Mouse (Mus musculus) adrenal gland, postnatal 36 days (tissue): ENCODE measurements at regions not wholly inside any gene's neighbourhood (a gene's known extent, or its start where the extent isn't known, plus 50 kb on each side); places are given as distances from the start of the nearest gene placed in this dataset.
"Not testable (repeated sequence)": the region's sequence is repeated elsewhere in the genome, so short reads cannot be mapped to it uniquely, and the experiment has no call there.

Experiments
- DNase-seq, 2 experiments: peaks; one replicate each; pipeline ENCODE4 v3.0.0; 2021; ENCODE audit warnings: mixed read lengths in 1 of 2

DNA sequence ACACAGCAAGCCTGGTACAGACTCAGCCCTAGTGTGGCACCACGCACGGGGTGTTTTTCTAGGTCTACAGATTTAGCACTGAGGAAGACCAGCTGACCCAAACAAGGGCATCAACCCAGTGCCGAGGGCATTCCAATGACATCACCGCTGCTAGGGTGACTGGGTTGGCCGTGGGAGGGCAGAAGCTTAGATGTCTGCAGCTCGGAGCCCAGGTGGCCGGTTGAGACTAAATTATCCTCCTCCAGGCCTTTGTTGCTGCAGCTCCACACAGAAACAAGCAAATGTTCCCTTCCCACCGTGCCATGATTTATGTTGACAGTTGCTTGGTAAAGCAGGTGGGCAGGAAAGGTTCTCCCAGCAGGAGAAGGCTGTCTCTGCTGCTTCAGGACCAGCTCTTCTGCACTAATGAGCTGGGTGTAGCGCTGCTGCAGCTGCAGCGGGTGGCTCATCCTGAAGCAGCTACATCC, 198.8 kb upstream of the Peli2 start:
- peak in 1 of 2 experiments; percentile 18 for DNase-seq

DNA sequence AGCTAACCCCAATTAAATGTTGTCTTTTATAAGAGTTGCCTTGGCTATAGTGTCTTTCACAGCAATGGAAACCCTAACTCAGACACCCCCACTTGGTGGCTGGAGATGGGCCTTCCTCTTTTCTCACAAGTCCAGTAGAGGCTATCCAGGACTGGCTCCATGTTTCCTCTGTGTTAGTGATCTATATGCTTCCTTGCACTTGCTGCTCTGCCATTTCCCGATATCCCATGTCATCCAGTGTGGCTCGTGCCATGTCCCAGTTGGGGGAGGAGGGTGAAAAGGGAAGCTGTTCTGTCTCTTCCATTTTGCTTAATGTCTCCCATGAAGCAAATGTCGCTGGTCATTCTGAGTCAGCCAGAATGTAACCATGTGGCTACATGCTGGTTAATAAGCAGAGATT, 194.2 kb upstream of the Peli2 start:
- DNase-seq: no peak

DNA sequence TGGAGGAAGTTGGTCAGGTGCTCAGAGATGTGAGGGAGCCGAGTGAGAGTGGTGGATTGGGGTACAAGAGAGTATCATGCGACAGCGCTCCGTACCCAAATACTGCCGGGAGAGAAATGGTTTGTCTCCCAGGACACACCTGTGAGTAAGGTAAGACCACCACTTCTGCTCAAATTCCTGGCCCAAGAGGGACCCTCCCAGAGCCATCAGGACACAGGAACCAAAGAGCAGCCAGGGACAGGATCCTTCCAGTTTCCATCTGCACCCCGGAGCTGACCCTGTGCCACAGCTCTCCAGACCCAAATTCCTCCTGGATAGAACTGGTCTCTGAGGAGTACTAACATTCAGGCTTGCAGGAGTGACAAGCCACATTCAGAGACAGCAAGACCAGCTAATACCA, 185.2 kb upstream of the Peli2 start:
- DNase-seq: no peak

DNA sequence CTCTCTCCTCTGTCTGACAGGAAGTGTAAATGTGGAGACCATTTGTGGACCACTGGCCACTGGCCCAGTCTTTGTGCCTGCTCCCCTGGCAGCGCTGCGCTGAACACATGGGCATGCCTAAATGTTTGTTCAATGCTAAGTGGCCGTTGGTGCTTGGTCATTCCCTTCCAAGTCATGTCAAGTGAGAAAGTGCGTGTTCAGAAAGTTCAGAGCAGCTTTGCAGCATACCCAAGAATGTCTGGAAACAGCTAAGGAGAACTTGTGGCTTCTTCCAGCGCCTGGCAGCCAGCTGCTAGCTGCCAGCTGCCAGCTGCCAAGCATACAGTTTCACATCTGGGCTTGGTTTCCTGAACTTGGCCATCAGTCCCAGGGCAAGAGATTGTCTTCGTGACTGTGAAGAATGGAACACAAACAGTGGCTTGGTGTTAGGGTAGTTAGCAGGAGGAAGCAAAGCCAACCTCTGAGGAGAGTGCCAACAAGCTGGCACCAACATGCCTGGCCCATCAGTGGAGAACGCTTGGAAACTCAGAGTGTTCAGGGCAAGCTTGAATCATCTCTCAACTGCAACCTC, 183.5 kb upstream of the Peli2 start:
- peak in 1 of 2 experiments; percentile 12 for DNase-seq

DNA sequence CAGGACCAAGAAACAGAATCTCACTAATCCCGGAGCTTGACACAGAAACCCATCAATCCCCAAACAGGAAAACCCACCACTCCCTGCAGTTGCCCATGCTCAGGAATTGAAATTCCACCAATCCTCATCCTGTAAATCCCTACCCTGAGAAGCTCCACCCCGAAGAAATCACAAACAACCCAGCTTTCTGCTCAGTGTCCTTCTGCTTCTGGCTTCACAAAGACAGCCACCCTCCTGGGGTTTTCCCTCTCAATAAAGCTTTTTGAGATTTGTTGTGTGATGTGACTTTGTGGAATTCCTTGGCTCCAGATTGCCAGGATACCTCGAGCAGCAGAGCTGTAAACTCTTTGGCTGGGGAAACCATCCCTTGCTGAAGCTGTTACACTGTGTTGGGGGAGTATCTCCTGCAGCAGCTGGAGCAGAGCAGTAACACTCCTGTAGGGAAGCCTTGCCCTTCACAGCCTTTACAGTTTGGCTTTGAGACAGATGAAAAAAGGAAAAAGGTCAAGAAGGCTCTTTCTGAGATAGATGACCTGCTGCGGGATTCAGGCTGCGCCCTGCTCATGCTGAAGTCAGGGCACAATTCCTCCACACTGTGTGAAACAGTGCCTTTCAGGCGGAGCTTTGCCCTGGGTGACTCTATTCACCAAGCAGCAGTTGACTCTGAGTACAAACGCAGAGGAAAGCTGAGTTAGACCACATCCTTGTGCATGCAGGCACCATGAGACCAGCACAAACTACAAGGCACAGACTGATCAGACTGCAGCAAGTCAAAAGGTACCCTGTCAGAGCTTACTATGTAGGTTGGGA, 180.6 kb upstream of the Peli2 start:
- DNase-seq: no peak

DNA sequence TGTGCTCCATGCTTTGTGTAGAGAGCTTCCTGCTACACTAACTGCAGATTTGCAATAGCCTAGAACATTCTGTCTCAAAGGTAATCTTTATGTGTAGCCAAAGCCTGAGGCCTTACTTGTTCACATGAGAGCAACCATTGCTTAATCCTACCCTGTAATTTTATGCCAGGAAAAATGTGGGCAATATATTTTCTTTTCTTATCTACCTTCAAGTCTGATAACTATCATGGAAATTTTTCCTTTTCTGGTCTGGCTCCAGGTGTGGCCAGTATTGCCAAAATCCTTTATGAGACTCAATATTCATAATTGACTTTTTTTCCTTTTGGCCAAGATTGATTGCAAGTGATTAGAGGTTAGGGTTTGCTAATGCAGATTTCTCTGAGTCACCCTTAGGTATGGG, 178.0 kb upstream of the Peli2 start:
- no peak for DNase-seq

DNA sequence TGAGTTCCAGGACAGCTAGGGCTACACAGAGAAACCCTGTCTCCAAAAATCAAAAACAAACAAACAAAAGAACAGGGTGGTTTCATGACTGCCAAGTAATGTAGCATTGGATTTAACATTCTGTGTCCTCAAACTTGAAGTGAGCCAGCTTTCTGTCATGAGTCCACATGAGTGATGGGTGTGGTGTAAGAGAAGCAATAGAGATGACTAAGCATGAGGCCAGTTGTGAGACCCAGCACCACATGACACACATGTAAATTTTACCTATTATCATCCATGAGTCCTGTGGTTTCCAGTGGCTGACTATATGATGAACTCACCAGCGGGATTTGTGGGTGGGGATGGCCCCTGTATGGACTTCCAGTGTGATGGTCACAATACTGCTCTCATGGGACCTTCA, 176.0 kb upstream of the Peli2 start:
- peak; percentile 27 to 33 for DNase-seq

DNA sequence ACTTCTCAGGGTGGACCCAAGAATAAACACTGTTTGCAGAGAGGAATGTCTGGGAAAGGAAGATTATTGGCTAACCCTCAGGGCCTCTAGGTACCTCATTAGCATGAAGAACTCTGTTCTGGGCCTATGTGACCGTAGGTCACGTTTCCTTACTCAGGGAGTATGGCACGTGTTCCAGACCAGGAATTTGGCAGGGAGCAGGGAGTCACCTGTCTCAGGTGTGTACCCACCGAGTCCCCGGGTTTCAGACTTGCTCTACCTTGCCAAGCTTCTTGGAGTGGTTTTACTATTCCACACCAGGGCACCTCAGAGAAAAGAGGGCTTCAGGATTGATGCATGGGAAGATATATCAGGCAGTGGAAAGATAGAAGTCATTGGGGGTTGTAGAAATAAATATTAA, 169.6 kb upstream of the Peli2 start:
- no peak for DNase-seq

DNA sequence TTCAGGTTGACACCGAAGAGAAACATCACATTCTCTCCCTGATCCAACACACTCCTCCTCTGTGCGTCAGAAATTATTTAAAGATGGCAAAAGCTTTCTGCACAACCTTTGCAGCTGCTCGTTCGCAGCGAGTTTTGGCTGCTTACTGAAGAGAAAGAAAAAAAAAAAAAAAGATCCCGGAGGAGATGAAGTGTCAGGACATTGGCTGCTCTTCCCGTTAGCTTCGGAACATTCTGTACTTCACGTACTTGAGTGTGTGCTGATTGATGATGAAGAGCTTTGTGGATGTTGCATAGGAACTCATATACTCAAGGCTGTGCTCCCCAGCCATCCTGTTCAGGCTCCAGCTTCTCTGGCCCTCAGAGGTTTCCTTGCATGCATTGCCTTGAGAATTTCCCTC, 162.5 kb upstream of the Peli2 start:
- no peak for DNase-seq

DNA sequence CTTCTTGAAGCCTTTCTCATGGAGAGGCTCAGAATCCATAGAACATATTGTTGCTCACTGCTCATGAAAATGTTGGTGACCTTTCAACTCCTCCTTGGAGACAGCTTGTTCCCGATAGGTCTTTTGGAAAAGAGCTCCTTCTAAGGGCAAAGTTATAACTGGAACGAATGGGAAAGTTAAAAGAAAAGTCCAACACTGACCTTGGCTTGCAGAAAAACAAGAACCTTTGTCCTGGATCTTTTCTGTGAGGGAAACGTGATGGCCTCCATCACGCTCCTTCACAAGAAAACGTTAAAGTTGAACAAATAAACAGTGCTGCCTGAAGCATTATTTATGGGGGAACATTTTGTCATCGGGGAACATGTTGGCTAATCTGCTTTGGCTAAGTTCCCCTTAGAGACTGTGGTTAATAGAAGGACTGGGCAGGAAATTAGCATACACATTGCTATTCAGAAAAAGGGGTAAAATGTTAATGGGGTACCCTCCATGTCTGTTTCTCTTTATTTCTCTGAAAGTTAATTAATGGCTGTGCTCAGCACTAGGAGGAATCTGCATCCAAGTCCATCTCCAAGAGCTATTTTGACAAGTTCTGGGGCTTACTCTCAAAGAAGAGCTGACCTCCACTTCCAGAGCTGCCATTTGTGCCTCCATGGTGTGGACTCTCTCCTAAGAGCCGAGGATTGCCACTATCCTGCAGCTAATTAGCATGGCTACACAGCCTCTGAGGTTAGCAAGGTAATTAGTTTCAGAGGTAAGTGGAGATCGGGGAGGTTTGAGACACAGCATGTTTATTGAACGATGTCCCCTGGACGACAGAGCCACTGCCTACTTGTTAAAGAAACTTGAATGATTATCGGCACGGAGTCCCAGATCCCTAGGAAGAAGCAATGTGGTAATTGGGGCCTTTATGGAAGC, 161.0 kb upstream of the Peli2 start:
- peak in 1 of 2 experiments; percentile 8 for DNase-seq

DNA sequence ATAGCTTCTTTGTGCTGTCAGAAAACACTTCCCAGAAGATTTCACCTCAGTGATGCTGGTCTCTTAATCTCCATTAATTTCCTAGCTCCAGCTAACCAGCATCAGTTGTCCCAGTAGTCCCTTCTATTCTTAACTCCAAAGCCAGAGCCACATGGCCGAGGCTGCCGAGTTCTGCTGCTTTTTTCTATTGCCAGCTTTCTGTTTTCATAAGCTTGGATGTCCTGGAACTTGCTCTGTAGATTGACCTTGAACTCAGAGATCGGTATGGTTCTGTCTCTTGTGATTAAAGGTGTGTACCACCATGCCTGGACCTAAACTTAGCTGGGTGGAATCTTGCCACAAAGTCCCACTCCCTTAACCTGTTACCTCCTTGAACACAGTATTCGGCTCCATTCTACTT, 155.8 kb upstream of the Peli2 start:
- not testable (repeated sequence) for DNase-seq

DNA sequence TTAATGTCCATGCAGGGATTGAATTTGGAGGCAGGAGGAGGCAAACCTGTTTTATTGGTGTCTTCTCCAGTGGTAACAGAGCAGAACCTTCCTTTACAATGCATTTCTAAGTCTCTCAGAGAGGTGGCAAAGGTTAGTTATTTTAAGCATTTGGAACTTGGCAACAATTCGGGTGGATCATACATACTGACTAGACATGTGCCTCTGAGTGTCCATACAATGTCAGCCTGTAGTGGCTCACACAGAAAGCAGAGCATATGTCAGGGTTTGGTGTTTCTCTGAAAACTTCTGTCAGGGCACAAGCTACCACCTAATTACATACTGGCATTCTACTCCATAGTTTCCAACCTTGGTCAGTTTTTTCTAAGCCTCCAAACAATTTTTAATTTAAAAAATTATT, 150.8 kb upstream of the Peli2 start:
- no peak for DNase-seq

DNA sequence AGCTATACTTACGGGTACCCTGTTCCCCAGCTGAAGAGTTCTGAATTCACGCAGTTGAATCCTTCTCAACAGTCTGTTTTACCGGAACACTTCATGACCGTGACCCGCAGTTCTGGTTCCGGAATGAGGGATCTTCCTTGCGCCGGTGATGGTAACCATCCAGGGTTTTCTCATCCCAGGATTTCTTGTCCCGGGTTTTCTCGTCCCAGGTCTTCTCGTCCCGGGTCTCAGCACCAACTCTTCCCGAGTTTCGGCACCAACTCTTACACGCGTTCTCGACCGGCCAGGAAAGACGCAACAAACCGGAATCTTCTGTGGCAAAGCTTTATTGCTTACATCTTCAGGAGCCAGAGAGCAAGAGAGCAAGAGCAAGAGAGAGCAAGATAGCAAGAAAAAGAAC, 147.5 kb upstream of the Peli2 start:
- not testable (repeated sequence) for DNase-seq

DNA sequence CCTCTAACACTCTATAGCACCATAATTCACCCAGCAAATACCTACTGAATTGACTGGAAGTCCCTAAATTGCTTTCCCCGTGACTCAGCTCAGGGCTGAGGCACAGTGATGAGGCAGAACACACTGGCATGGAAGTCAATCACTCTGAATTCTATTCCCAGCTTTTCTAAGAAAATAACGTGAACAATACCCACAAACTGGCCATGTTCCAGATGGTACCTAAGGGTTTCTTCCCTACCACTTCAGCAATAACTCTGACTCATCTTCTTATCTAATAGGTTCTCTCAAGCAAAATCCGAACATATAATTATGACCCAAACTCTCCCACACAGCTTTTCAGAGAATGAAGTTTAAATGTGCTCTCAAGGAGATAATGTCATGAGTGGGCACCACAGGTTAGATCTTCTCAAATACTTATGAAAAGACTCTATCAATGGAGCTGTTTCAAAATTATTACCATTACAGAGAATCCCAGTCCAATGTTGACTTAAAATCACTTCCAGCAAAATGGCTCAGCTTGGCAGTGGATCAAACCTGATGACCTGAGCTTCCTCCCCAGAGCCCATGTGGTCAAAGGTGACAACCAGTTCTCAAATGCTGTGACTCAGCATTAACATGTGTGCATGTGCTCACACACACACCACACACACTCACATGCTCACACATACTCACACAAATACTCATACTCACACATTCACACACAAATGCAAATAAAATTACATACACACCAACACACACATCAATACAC, 137.5 kb upstream of the Peli2 start:
- DNase-seq: peak in 1 of 2 experiments; percentile 32

DNA sequence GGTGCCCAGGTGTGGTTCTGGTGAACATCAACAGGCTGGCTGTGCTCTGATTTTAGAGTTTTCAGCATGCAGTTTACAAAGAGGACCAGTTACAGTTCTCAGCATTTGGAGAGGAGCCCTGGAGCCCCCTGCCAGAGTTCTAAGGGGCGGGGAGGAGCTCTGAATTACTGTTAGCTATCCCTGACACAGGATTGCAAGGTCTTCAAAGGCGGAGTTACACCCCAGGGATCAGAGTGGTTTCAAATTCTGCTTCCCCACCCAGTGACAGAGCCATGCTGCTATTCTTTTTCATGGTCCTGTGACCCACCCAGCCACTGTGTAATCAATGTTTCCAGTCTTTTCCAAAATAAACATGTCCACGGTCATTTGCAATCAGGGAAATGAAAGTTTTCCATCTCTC, 134.1 kb upstream of the Peli2 start:
- no peak for DNase-seq

DNA sequence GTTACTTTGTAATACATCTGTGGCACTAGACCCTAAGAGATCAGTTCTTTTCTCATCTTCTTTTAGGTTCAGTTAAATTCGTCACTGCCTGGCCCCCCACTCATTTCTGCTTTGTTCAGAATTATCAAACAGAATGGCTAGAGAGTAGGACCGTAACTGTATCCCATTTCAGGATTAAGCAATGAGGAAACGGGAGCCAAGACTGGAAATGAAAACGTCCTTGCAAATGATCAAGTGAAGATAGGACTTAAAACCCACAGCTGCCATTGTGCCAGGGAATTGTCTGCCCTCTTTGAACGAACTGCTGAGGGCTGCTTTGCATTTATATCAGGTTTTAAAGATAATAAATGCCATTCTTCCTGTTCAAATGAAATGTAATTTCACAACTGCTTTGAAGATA, 133.7 kb upstream of the Peli2 start:
- DNase-seq: peak in 1 of 2 experiments; percentile 17

DNA sequence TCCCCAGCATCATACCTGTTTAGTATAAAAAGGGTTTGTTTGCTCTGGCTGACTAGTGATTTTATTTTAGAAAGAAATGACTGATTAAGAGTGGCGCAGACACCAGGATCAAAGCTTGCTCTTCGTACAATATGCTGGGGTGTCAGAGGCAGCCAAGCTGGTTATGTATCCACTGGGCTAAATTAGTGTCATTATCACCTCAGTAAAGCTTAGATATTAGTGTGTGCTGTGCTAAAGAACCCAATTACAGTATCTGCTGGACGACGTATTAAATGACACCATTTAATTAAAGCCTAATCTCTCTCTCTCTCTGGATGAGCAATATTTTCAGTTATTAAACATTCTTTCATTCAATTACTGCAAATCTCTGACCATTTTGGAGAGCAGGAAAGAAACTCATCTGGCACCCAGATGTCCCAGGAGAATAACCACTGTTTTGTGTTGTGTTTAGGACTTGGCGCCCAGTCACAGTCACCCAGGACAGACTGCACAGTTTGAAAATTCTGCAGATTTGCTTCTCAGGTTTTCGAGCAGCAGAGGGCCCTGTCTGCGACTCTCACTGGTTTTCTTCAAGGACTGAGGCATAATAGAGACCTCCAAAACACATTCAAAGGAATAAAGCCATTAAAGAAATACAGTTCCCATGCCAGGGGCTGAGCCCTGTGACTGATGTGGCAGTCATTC, 133.1 kb upstream of the Peli2 start:
- DNase-seq: peak in 1 of 2 experiments; percentile 26

DNA sequence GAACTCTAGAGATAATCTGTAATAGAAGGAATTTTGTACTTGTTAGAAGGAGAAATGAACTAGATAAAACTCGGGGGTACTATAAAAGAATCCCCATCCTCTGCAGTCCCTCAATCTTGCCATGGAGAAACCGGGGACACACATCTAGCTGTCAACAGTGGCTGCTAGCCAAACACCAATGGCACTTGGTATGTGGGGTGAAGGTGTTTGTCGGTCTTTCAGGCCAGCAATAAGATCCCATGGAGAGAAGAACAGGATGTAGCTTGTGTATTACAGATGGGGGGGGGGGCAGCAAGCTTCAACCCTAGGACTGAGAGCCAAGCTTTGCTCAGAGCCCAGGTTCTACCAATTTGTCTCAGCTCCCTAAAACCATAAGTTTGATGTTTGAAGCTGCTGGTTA, 132.5 kb upstream of the Peli2 start:
- no peak for DNase-seq

DNA sequence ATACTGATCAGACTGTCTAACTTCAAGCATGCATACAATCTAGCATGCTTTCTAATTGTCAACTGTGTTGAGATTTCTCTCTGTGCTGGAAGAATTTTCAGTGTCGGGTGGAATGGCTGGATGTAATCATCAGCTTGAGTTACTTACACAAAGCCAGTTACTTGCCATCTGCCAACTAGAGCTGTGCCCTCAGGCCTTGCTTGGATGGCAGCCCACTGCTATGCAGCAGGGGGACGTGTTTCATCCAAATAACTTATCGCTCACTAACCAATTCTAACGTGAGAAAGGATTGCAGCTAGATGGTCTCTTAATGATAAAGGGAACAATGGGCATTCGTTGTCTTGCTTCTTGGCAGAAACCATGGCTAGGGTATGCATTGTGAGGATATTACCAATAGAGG, 131.3 kb upstream of the Peli2 start:
- DNase-seq: peak in 1 of 2 experiments; percentile 32

DNA sequence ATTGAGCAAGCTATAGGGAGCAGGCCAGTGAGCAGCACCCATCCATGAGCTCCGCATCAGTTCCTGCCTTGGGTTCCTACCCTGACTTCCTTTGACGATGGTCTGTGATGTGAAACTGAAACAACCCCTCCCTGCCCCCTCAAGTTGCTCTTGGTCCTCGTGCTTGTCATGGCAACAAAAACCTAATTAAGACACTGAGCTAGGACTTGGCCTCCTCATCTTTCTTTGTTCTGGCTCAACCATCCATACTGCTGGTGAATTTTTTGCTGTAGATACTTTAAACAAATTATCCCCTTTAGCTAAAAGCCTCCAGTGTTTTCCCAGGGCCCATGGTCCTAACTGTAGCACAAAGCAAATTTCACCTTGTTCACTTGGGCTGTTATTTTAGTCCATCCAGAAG, 129.9 kb upstream of the Peli2 start:
- DNase-seq: no peak

DNA sequence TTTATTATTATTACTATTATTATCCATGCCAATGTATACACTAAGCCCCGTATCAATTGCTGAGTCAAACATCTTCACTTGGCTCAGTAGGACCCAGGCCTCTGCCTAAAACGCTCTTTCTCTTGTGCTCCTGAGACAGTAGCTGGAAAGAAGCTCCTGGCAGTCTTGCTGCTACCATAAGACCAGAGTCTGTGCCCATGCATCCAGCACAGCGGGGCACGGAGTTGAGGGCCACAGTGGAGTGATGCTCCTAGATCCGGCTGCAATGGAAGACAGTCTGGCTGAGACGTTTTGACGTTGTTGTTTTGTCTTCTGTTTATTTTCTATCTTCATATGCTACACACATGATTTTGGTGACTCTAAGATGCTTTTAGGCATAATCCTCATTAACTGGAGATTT, 129.1 kb upstream of the Peli2 start:
- DNase-seq: no peak

DNA sequence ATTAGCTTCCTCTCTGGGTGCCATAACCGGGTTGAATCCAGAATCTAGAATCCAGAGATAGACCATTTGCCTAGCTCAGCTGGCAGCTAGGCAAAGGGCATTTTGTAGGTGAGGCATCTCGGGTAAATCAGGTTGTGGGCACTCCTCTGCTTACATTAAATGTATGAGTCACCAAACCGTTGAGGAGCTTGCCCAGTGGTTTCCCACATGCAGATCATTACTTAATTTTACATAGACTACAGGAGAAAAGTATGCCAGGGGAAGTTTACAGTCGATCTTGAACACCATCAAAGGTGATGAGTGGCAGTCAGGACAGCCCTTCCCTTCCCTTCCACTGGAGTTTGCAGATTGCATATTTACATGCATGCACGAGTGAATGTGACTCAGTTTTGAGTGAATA, 128.5 kb upstream of the Peli2 start:
- no peak for DNase-seq
